Mouse (Mus musculus) ovary, postnatal 36 days (tissue): ENCODE measurements around the gene Tceal7.
"Not testable (repeated sequence)": the region's sequence is repeated elsewhere in the genome, so short reads cannot be mapped to it uniquely, and the experiment has no call there.

Experiments used
- DNase-seq: peaks from one replicate; pipeline ENCODE4 v3.0.0; 2022; ENCODE audit warnings: low spot score, mixed read lengths

Tceal7 gene

GRCm38 (mm10) chrX:136248811-136249210, 34.2 kb downstream of the Tceal7 start:
- peak; percentile 32 for DNase-seq

- no peak for DNase-seq
These were observed 35.1 kb downstream of the Tceal7 start for GRCm38 (mm10) chrX:136249671-136250070.

GRCm38 (mm10) chrX:136252023-136252729, 37.6 kb downstream of the Tceal7 start:
- DNase-seq, result no peak

GRCm38 (mm10) chrX:136267720-136268119, 53.1 kb downstream of the Tceal7 start:
- no peak for DNase-seq

GRCm38 (mm10) chrX:136268173-136268572, 53.6 kb downstream of the Tceal7 start:
- no peak for DNase-seq

- peak; percentile 61 for DNase-seq
These were observed 55.3 kb downstream of the Tceal7 start, which contains the start of gene Bex3 for GRCm38 (mm10) chrX:136269743-136270392. Gene Bex3, plus strand, starts transcription at chrX:136270253.

GRCm38 (mm10) chrX:136270393-136271111, 56.0 kb downstream of the Tceal7 start:
- DNase-seq, result not testable (repeated sequence)

- DNase-seq, result no peak
These were observed 60.0 kb downstream of the Tceal7 start for GRCm38 (mm10) chrX:136274542-136274941.

GRCm38 (mm10) chrX:136275386-136275785, 60.8 kb downstream of the Tceal7 start:
- no peak for DNase-seq
